ENCODE assay signal across 8 mouse cellular contexts in genomic region chr1:91495321-91495720, GRCm38 (mm10). TPM values are rescaled to one million over a fixed set of nuclear protein-coding genes. Genes with fewer than 3 reads are reported as not detected.
A peak's percentile ranks its signal among the peaks of the same experiment; 100 is the strongest.
DNase-seq lines count a peak whose midpoint lies in the region; ATAC-seq and TF ChIP-seq lines count a peak whose summit lies in the region.

No protein-coding gene starts in this region.

- DNase-seq in lung, adult 18-20 months: no peak
- no peak for DNase-seq in kidney, postnatal 0 days (ENCODE audit: low spot score)
- DNase-seq in layer of hippocampus, postnatal 10 days (ENCODE audit: low spot score in 2 of 2): no peak
- DNase-seq in adrenal gland, postnatal 25 days: no peak
- no peak for DNase-seq in adrenal gland, adult 18-20 months (ENCODE audit: low spot score in 2 of 2)

- peak overlapping the region; percentile 65 for H3K9ac ChIP-seq in lung, embryonic 15.5 days
- H3K9ac ChIP-seq in kidney, postnatal 0 days (ENCODE audit: low read depth, low read length): peak overlapping the region; percentile 63
- H3K9ac ChIP-seq in neural tube, embryonic 15.5 days (replicated peaks): peak overlapping the region; percentile 67

- peaks cover 16% of the 10 kb centered on the region for H3K4me1 ChIP-seq in lung, embryonic 15.5 days
- H3K4me1 ChIP-seq in kidney, postnatal 0 days (replicated peaks; ENCODE audit: insufficient read depth, low read length): peaks cover 8% of the 10 kb centered on the region
- peaks cover 28% of the 10 kb centered on the region for H3K4me1 ChIP-seq in neural tube, embryonic 15.5 days

- H3K27ac ChIP-seq in lung, embryonic 15.5 days: no peak overlapping the region
- no peak overlapping the region for H3K27ac ChIP-seq in kidney, postnatal 0 days
- H3K27ac ChIP-seq in neural tube, embryonic 15.5 days (replicated peaks): no peak overlapping the region

- peak overlapping the region; percentile 75 for H3K4me3 ChIP-seq in lung, embryonic 15.5 days
- peak overlapping the region; percentile 80 for H3K4me3 ChIP-seq in kidney, postnatal 0 days (replicated peaks; ENCODE audit: low read depth, low read length)
- peak overlapping the region; percentile 66 for H3K4me3 ChIP-seq in neural tube, embryonic 15.5 days (replicated peaks)

- no peaks in the 10 kb centered on the region for H3K27me3 ChIP-seq in lung, embryonic 15.5 days
- no peaks in the 10 kb centered on the region for H3K27me3 ChIP-seq in kidney, postnatal 0 days (ENCODE audit: insufficient read depth, low read length)
- H3K27me3 ChIP-seq in neural tube, embryonic 15.5 days (replicated peaks): no peaks in the 10 kb centered on the region

- H3K36me3 ChIP-seq in lung, embryonic 15.5 days: peaks cover 8% of the 10 kb centered on the region; the same call in 1 of the 2 replicates
- no peaks in the 10 kb centered on the region for H3K36me3 ChIP-seq in kidney, postnatal 0 days (ENCODE audit: insufficient read depth, low read length)
- peaks cover 10% of the 10 kb centered on the region for H3K36me3 ChIP-seq in neural tube, embryonic 15.5 days

- peak overlapping the region; percentile 87 for H3K4me2 ChIP-seq in lung, embryonic 15.5 days
- H3K4me2 ChIP-seq in kidney, postnatal 0 days (ENCODE audit: low read length): peak overlapping the region; percentile 86
- H3K4me2 ChIP-seq in neural tube, embryonic 15.5 days: peak overlapping the region; percentile 74

- no peak for TF ChIP-seq CTCF in kidney, postnatal 0 days (IDR thresholded peaks at IDR 0.05; ENCODE audit: low read depth)

- WGBS in lung, embryonic 15.5 days: 35% methylated on average over 5 of the region's 5 CpGs
- 31% methylated on average over 5 of the region's 5 CpGs for WGBS in kidney, postnatal 0 days
- WGBS in neural tube, embryonic 15.5 days: 51% methylated on average over 5 of the region's 5 CpGs

- no peaks in the 10 kb centered on the region for H3K9me3 ChIP-seq in lung, embryonic 15.5 days
- H3K9me3 ChIP-seq in kidney, postnatal 0 days (replicated peaks; ENCODE audit: low read length): no peaks in the 10 kb centered on the region
- no peaks in the 10 kb centered on the region for H3K9me3 ChIP-seq in neural tube, embryonic 15.5 days (replicated peaks)

- ATAC-seq in lung, embryonic 15.5 days (ENCODE audit: borderline replicate concordance, extremely low read depth, low FRiP score, low TSS enrichment): no peak
- peak; percentile 7 for ATAC-seq in erythroblast, adult 5-6 weeks (replicated peaks; ENCODE audit: low FRiP score, poor library complexity, severe bottlenecking)
- no peak for ATAC-seq in kidney, postnatal 0 days (replicated peaks; ENCODE audit: low FRiP score, low read depth)
- ATAC-seq in neural tube, embryonic 15.5 days (ENCODE audit: low FRiP score): no peak; the same call in 1 of the 2 replicates

RNA-seq across cellular contexts. Expression of gene Traf3ip1, which starts 0.9 kb away (rescaled TPM):
- 11.0 and 11.5 TPM in 2 replicates for polyA plus RNA-seq in lung, embryonic 15.5 days (2015; fragmentation: Nextera tagmentation; extraction: Ambion mirVana)
- 1.0 and 1.3 TPM in 2 replicates for total RNA-seq in erythroblast, adult 5-6 weeks (2015; ENCODE audit: low replicate concordance)
- 0.51 and 2.6 TPM in 2 replicates for total RNA-seq in erythroblast, adult 5-6 weeks (2017; ENCODE audit: low replicate concordance)
- 6.3 and 6.5 TPM in 2 replicates for polyA plus RNA-seq in kidney, postnatal 0 days (2015; fragmentation: Nextera tagmentation; extraction: Ambion mirVana)
- polyA plus RNA-seq in neural tube, embryonic 15.5 days (2015; fragmentation: Nextera tagmentation; extraction: Ambion mirVana): 10.0 and 10.3 TPM in 2 replicates
- 10 to 100 TPM; 12.9 to 14.9 TPM for total RNA-seq in layer of hippocampus, postnatal 10 days (2021)
- total RNA-seq in adrenal gland, postnatal 25 days (2021): 12.1 and 13.5 TPM in 2 replicates
- 10 to 100 TPM; 10.8 to 12.7 TPM for total RNA-seq in adrenal gland, adult 18-20 months (2021)

RNA-seq across cellular contexts. Expression of gene Per2, which starts 36.2 kb away (rescaled TPM):
- 8.2 and 11.4 TPM in 2 replicates for polyA plus RNA-seq in lung, embryonic 15.5 days (2015; fragmentation: Nextera tagmentation; extraction: Ambion mirVana)
- 1.9 and 2.7 TPM in 2 replicates for total RNA-seq in erythroblast, adult 5-6 weeks (2015; ENCODE audit: low replicate concordance)
- 1.7 and 2.0 TPM in 2 replicates for total RNA-seq in erythroblast, adult 5-6 weeks (2017; ENCODE audit: low replicate concordance)
- 2.3 and 2.7 TPM in 2 replicates for polyA plus RNA-seq in kidney, postnatal 0 days (2015; fragmentation: Nextera tagmentation; extraction: Ambion mirVana)
- 4.9 and 5.3 TPM in 2 replicates for polyA plus RNA-seq in neural tube, embryonic 15.5 days (2015; fragmentation: Nextera tagmentation; extraction: Ambion mirVana)
- total RNA-seq in layer of hippocampus, postnatal 10 days (2021): 10 to 100 TPM; 16.1 to 18.6 TPM
- total RNA-seq in adrenal gland, postnatal 25 days (2021): 37.4 and 37.5 TPM in 2 replicates
- 10 to 100 TPM; 46.7 to 66.6 TPM for total RNA-seq in adrenal gland, adult 18-20 months (2021)

RNA-seq across cellular contexts. Expression of gene Asb1, which starts 45.0 kb away (rescaled TPM):
- 5.9 and 6.2 TPM in 2 replicates for polyA plus RNA-seq in lung, embryonic 15.5 days (2015; fragmentation: Nextera tagmentation; extraction: Ambion mirVana)
- 106 and 120 TPM in 2 replicates for total RNA-seq in erythroblast, adult 5-6 weeks (2015; ENCODE audit: low replicate concordance)
- total RNA-seq in erythroblast, adult 5-6 weeks (2017; ENCODE audit: low replicate concordance): 299 and 366 TPM in 2 replicates
- polyA plus RNA-seq in kidney, postnatal 0 days (2015; fragmentation: Nextera tagmentation; extraction: Ambion mirVana): 4.0 and 4.3 TPM in 2 replicates
- polyA plus RNA-seq in neural tube, embryonic 15.5 days (2015; fragmentation: Nextera tagmentation; extraction: Ambion mirVana): 12.0 and 13.4 TPM in 2 replicates
- 10 to 100 TPM; 47.0 to 49.1 TPM for total RNA-seq in layer of hippocampus, postnatal 10 days (2021)
- 17.0 and 19.3 TPM in 2 replicates for total RNA-seq in adrenal gland, postnatal 25 days (2021)
- 10 to 100 TPM; 19.4 TPM for total RNA-seq in adrenal gland, adult 18-20 months (2021)

Comparison
In these comparisons a context has a peak if more than half of its experiments do, and no peak if none do; other contexts are left out.
1. RNA of gene Per2, which starts 36.2 kb away (total RNA-seq): 46.7 to 66.6 TPM in adrenal gland, adult 18-20 months, 37.4 to 37.5 TPM in adrenal gland, postnatal 25 days and 16.1 to 18.6 TPM in layer of hippocampus, postnatal 10 days; 1.7 to 2.7 TPM in erythroblast, adult 5-6 weeks; every median in the first group is over 4 times any median in the second.
2. Peak in every context shown above with its lines, with median percentiles within 50 percentile points of each other: H3K4me2 ChIP-seq, H3K4me3 ChIP-seq and H3K9ac ChIP-seq.